Mouse (Mus musculus): ENCODE results near the gene Gm11555.

DNA sequence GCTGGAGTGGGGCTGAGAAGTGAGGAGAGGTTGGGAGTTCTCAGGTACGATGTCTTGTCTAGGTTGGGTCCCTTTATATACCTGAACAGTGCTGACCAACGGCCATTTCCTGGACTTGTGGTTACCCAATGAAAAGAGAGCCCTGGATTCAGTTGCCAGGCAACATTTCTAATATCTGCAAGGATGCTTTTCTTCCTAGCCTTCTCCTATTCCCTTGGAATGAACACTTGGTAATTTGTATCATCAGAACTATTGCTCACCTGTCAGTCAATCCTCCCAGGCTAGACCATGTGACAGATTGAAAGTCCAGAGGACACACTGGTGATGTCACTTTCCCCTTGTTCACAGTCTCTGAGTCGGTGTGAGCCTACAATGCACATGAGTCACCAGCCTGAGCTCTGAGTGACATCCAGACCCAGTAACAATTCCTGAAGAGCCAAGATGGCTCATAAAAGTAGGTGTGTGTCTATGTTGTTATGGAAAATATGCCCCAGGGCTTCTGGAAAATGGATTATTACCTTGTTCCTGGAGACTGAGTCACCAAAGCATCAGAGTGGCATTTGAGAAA lies 35.2 kb downstream of the Gm11555 start, which contains the start of gene Krtap2-4:
- TF ChIP-seq POLR2A (IDR thresholded peaks at IDR 0.05; ENCODE audit: borderline replicate concordance, extremely low read depth, low read depth, low read length) (no peak), CTCF (IDR thresholded peaks at IDR 0.05; ENCODE audit: insufficient read depth, low read length) (no peak)
